Mouse (Mus musculus) embryonic facial prominence, embryonic 11.5 days (tissue): ENCODE measurements at regions not wholly inside any gene's neighbourhood (a gene's known extent, or its start where the extent isn't known, plus 50 kb on each side); places are given as distances from the start of the nearest gene placed in this dataset.

Source experiments
- ATAC-seq: fragments of 200-750 bp; cut with Nextera tagmentation; replicated peaks from 2 replicates; pipeline ENCODE4 v1.8.0; 2017; ENCODE audit warnings: low read depth; ENCODE audit not compliant: insufficient number of reproducible peaks, low FRiP score, low TSS enrichment
- DNase-seq: peaks from one replicate; pipeline ENCODE4 v3.0.0-alpha.2; 2015; ENCODE audit warnings: low spot score
- H3K27ac ChIP-seq: fragments of 300-500 bp; sonication (generic); replicated peaks from 2 replicates; pipeline ENCODE4 v1.5.1; 2014; ENCODE audit warnings: mild to moderate bottlenecking, low read depth, low read length, control low read depth
- H3K27me3 ChIP-seq: fragments of 300-500 bp; sonication (generic); 2 replicates; pipeline ENCODE4 v1.6.1; 2014; ENCODE audit warnings: mild to moderate bottlenecking, low read length, moderate library complexity, mixed read lengths; ENCODE audit not compliant: control insufficient read depth, insufficient read depth
- H3K36me3 ChIP-seq: fragments of 300-500 bp; sonication (generic); replicated peaks from 2 replicates; pipeline ENCODE4 v1.6.1; 2014; ENCODE audit warnings: low read depth, mild to moderate bottlenecking, low read length, moderate library complexity, mixed read lengths; ENCODE audit not compliant: control insufficient read depth, insufficient read depth
- H3K4me1 ChIP-seq: fragments of 300-500 bp; sonication (generic); 2 replicates; pipeline ENCODE4 v1.6.1; 2014; ENCODE audit warnings: low read length, mixed read lengths; ENCODE audit not compliant: control insufficient read depth, insufficient read depth
- H3K4me2 ChIP-seq: fragments of 300-500 bp; sonication (generic); 2 replicates; pipeline ENCODE4 v1.6.1; 2014; ENCODE audit warnings: low read depth, mild to moderate bottlenecking, control low read depth, low read length, moderate library complexity
- H3K4me3 ChIP-seq: fragments of 300-500 bp; sonication (generic); 2 replicates; pipeline ENCODE4 v1.5.1; 2014; ENCODE audit warnings: low read depth, low read length, control low read depth
- H3K9ac ChIP-seq: fragments of 300-500 bp; sonication (generic); replicated peaks from 2 replicates; pipeline ENCODE4 v1.6.1; 2014; ENCODE audit warnings: mild to moderate bottlenecking, control low read depth, low read length
- H3K9me3 ChIP-seq: fragments of 300-500 bp; sonication (generic); replicated peaks from 2 replicates; pipeline ENCODE4 v1.6.1; 2016; ENCODE audit warnings: mild to moderate bottlenecking, low read length, inconsistent platforms, mixed read lengths; ENCODE audit not compliant: control insufficient read depth
- WGBS: fragments of 180-500 bp; shearing (Covaris S2); extraction: QIAGEN DNeasy Blood & Tissue Kit; methylation state at CpG from one replicate; pipeline ENCODE4 v1.1.7; 2014; 5-methylcytosine and 5-hydroxymethylcytosine counted together

- no peaks in the 10 kb centered on the region for H3K36me3 ChIP-seq
- WGBS: 52% methylated on average over 6 of the region's 6 CpGs
- DNase-seq: no peak
- H3K27ac ChIP-seq: no peak overlapping the region
- no peaks in the 10 kb centered on the region for H3K4me1 ChIP-seq
- no peak overlapping the region for H3K4me2 ChIP-seq
- no peak for ATAC-seq
- no peak overlapping the region for H3K4me3 ChIP-seq
- H3K9me3 ChIP-seq: no peaks in the 10 kb centered on the region
- no peaks in the 10 kb centered on the region for H3K27me3 ChIP-seq
- H3K9ac ChIP-seq: no peak overlapping the region
Measured at GRCm38 (mm10) chr1:128788227-128788626, 196.1 kb upstream of the Cxcr4 start.

GRCm38 (mm10) chr1:128786941-128787569 lies 195.0 kb upstream of the Cxcr4 start:
- no peak overlapping the region for H3K27ac ChIP-seq
- no peaks in the 10 kb centered on the region for H3K4me1 ChIP-seq
- DNase-seq (no peak), ATAC-seq (no peak)
- 87% methylated on average over 14 of the region's 14 CpGs for WGBS
- no peak overlapping the region for H3K4me2 ChIP-seq
- H3K9me3 ChIP-seq: no peaks in the 10 kb centered on the region
- H3K9ac ChIP-seq: no peak overlapping the region
- H3K4me3 ChIP-seq: no peak overlapping the region
- no peaks in the 10 kb centered on the region for H3K36me3 ChIP-seq
- no peaks in the 10 kb centered on the region for H3K27me3 ChIP-seq

- DNase-seq: no peak
- Histone ChIP-seq H3K9ac (no peak overlapping the region), H3K4me2 (no peak overlapping the region), H3K36me3 (no peaks in the 10 kb centered on the region), H3K9me3 (no peaks in the 10 kb centered on the region), H3K4me1 (no peaks in the 10 kb centered on the region), H3K4me3 (no peak overlapping the region), H3K27ac (no peak overlapping the region), H3K27me3 (no peaks in the 10 kb centered on the region)
- no peak for ATAC-seq
- 95% methylated on average over 2 of the region's 2 CpGs for WGBS
Measured at GRCm38 (mm10) chr1:128782286-128782685, 190.2 kb upstream of the Cxcr4 start.

GRCm38 (mm10) chr1:128781871-128782270 lies 189.8 kb upstream of the Cxcr4 start:
- Histone ChIP-seq H3K9me3 (no peaks in the 10 kb centered on the region), H3K4me2 (no peak overlapping the region), H3K27me3 (no peaks in the 10 kb centered on the region), H3K9ac (no peak overlapping the region), H3K36me3 (no peaks in the 10 kb centered on the region), H3K4me3 (no peak overlapping the region), H3K27ac (no peak overlapping the region), H3K4me1 (no peaks in the 10 kb centered on the region)
- ATAC-seq (no peak), DNase-seq (no peak)
- WGBS: 77% methylated on average over 7 of the region's 7 CpGs

GRCm38 (mm10) chr1:128781311-128781710 lies 189.2 kb upstream of the Cxcr4 start:
- no peak overlapping the region for H3K27ac ChIP-seq
- no peak overlapping the region for H3K4me2 ChIP-seq
- H3K36me3 ChIP-seq: no peaks in the 10 kb centered on the region
- no peaks in the 10 kb centered on the region for H3K9me3 ChIP-seq
- no peak overlapping the region for H3K9ac ChIP-seq
- DNase-seq (no peak), ATAC-seq (no peak)
- 92% methylated on average over 4 of the region's 4 CpGs for WGBS
- H3K4me1 ChIP-seq: no peaks in the 10 kb centered on the region
- H3K27me3 ChIP-seq: no peaks in the 10 kb centered on the region
- no peak overlapping the region for H3K4me3 ChIP-seq

- no peak overlapping the region for H3K4me2 ChIP-seq
- H3K36me3 ChIP-seq: no peaks in the 10 kb centered on the region
- no peak overlapping the region for H3K27ac ChIP-seq
- ATAC-seq (no peak), DNase-seq (no peak)
- H3K4me3 ChIP-seq: no peak overlapping the region
- H3K27me3 ChIP-seq: no peaks in the 10 kb centered on the region
- 81% methylated on average over 4 of the region's 5 CpGs for WGBS
- no peaks in the 10 kb centered on the region for H3K9me3 ChIP-seq
- no peak overlapping the region for H3K9ac ChIP-seq
- no peaks in the 10 kb centered on the region for H3K4me1 ChIP-seq
Measured at GRCm38 (mm10) chr1:128779586-128780158, 187.6 kb upstream of the Cxcr4 start.

GRCm38 (mm10) chr1:128772440-128772839 lies 180.3 kb upstream of the Cxcr4 start:
- DNase-seq: no peak
- WGBS: 79% methylated on average over 3 of the region's 3 CpGs

GRCm38 (mm10) chr1:128770786-128771185 lies 178.7 kb upstream of the Cxcr4 start:
- H3K4me1 ChIP-seq: no peaks in the 10 kb centered on the region
- no peak for DNase-seq
- no peak overlapping the region for H3K9ac ChIP-seq
- H3K9me3 ChIP-seq: no peaks in the 10 kb centered on the region
- no peak overlapping the region for H3K4me2 ChIP-seq
- no peak overlapping the region for H3K27ac ChIP-seq
- H3K36me3 ChIP-seq: no peaks in the 10 kb centered on the region
- H3K4me3 ChIP-seq: no peak overlapping the region
- WGBS: 91% methylated on average over 5 of the region's 5 CpGs
- no peaks in the 10 kb centered on the region for H3K27me3 ChIP-seq
- no peak for ATAC-seq

More at GRCm38 (mm10) chr1:128772440-128772839, 180.3 kb upstream of the Cxcr4 start:
- Histone ChIP-seq H3K9ac (no peak overlapping the region), H3K4me3 (no peak overlapping the region), H3K4me2 (no peak overlapping the region), H3K27me3 (no peaks in the 10 kb centered on the region), H3K27ac (no peak overlapping the region), H3K4me1 (no peaks in the 10 kb centered on the region), H3K36me3 (no peaks in the 10 kb centered on the region), H3K9me3 (no peaks in the 10 kb centered on the region)
- ATAC-seq: no peak
